Mouse (Mus musculus) neural tube, embryonic 10.5 days (tissue): ENCODE measurements around the gene Plekha3.

Experiments
- DNase-seq: peaks from one replicate; pipeline ENCODE4 v3.0.0-alpha.2; 2017; ENCODE audit warnings: low spot score; ENCODE audit errors: extremely low spot score

Plekha3 gene

DNA sequence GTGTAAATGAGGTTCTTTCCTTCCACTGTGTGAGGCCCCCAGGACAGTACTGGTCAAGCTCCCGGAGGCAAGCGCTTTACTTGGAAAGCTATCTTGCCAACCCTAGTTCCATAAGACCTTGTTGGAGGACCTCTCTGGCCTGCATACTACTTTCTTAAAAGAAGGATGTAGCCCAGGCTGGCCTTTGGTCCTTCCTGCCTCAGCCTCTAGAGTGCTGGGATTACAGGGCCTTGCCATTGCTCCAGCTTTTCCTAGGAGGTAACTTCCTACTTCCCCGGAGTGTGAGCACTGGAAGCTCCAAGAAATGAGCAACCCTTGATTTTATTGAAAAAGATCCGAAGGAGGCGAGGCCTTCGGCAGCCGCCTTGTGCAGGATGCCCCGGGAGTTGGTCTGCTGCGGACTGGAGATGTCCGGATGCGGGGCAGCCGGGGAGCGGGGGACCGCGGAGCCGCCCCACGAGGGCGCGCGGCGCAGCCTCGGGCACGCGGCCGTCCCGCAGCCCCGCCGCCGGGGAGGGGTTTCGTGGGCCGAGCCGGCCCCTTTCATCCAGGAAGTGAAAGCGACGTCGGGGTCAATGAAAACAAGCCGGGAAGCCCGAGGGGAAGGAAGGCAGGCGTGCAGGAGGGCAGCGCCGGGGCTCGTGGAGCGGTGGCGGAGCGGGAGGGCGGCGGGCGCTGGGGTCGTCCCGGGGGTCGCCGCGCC, at the start of gene Plekha3:
Gene Plekha3, plus strand, starts transcription at position 557 of the 703 bp plus-strand sequence.
- peak; percentile 84 for DNase-seq

DNA sequence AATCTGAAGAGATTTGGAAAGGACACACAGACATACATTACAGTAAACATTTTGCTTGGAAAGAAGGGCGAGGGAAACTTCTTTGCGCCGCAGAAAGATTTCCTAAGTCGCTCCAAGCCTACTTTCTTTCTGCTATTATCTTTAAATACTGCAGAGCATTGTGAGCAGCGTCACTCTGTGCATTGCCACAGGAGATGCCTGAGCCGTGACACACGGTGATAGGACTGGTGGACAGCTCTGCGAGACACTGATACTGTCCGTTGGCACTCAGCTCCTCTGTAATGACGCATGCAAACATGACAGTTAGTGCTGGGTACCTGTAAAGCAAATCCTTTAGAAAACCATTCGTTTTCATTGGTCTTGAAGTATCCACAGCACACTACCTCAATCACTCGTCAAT, 44.8 kb upstream of the Plekha3 start:
- DNase-seq: no peak

DNA sequence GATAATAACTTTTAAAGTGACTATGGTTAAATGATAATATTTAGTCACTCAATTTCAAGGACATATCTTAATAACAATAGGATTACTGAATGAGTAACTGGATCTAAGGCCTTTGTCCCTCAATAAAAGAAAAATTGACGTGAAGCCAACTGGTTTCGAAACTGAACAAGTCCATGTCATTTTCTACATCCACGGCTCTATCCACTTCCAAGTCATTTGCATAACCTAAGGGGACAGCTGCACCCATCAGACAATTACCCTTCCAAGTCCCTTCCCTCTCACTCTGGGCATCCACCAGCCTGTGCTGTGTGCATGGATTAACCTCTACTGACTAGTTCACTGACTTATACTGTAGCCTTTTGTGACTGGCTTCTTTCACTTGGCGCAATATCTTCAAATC, 43.5 kb upstream of the Plekha3 start:
- no peak for DNase-seq

DNA sequence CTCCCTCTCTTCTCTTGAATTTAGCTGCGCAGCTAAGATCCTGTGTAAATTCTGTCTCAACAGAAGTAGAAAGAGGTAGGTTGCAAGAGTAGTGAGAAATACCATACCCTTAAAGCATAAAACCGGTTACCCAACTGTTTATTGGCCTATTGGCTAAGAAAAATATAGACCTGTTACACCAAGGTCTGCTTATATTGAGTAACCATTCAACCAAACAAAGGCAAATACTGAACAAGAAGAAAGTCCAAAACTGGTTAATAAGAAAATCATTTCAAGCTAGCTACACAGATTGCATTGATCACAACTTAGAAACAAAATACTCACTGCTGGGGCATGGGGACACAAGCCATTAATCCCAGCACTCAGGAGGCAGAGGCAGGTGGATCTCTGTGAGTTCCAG, 35.4 kb upstream of the Plekha3 start:
- no peak for DNase-seq

DNA sequence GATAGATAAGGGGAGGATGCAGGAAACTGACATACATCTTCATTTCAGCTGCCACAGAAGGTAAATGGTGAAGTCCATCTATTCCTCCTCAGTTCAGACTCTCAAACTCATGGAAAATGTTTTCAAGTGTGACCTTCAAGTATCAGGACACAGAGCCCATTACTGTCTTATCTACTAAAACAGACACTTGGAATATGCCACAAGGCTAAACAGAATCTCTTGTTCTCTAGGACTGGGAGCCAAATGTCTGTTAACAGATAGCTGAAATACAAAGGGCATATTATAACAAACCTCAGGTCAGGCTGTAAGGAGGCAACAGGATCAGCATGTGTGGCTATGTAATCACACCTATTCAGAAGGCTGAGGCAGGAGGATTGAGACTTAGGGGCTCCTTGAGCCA, 31.3 kb upstream of the Plekha3 start:
- no peak for DNase-seq

DNA sequence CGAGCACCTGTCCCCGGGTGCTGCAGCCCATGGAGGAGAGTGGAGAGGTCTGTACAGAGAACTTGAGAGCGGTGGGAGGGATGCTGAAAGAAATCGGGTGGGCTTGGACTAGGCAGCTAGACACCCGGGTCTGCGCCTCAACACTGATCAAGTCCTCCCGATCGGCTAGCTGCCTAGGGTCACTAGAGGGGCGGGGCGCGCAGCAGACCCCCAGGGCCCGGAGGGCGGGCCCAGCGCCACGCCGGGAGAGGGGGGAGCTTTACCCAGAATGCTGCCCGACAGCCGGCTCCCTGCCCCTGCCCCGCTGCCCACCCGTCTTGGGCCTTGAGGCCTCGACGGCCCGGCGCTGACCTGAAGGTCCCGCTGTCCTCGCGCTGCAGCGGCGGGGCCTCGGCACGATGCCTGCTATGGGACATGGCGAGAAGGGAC, 27.6 kb upstream of the Plekha3 start:
- DNase-seq: no peak

DNA sequence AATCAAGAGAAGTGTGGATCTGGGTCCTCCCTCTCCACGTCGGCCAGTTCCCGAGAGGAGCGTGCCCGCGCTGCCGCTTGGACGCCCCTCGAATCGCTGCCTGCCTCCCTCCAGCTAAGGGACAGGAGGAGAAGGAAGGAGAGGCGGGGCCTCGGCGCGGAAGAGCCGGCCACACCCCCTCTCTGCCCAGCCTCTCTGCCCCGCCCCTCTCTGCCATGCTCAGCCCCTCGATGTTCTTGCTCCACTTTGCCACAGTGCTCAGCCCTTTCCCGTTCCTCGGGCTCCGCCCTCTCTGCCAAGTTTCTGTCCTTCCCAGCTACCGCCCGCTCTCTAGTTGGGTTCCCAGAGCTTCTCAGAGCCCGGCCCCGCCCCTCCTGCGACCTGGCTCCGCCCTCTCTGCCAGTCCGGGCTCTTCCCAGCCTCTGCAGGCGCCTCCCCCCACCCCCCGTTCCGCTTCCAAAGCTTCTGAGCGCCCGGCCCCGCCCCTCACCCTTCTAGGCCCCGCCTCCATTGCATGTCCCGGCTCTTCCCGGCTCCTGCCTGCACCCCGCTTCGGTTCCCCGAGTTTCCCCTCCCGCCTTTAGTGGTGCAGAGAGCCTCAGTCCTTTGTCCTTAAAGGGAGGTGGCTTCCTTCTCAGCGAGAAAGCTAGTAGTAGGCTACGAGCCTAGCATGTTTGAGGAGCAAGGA, 27.1 kb upstream of the Plekha3 start, which contains the start of the genes Prkra and Pjvk:
Gene Prkra, minus strand, starts transcription at position 133 of the 688 bp plus-strand sequence.
Gene Pjvk, plus strand, starts transcription at position 594 of the 688 bp plus-strand sequence.
- peak; percentile 99 for DNase-seq

DNA sequence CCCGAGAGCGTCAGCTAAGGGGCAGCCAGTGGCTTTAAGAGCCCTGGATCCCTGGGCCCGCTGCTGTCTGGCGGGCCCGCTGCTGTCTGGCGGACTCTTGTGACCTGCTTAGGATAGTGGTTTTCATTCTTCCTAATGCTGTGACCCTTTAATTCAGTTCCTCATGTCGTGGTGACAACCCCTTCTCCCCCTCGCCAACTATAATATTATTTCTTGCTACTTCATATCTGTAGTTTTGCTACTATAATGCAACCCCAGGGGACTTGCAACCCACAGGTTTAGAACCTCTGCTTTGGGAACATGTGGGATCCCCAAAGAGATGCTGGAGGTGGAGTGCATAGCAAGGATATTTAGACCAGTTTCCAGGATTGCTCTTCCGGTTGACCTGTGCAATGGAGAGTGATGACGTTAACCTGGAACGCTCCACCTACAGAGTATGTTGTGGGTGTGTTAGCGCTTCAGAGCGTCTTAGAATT, 26.4 kb upstream of the Plekha3 start:
- peak; percentile 63 for DNase-seq

DNA sequence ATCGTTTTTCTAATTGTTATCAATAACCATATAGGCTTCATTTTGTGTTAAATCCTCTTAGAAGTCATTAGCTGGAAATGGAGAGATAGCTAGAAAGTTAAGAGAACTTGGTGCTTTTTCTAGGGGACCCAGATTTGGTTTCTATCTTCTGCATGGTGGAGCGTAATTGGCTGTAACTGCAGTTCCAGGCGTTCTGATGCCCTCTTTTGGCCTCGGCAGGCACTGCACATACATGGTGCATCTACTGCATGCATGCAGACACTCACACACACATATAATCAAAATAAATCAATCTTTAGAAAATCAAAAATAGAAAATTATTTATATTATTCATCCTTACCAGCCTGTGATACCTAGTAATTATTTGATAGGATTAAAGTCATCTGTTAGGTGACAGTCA, 22.0 kb upstream of the Plekha3 start:
- DNase-seq: no peak

DNA sequence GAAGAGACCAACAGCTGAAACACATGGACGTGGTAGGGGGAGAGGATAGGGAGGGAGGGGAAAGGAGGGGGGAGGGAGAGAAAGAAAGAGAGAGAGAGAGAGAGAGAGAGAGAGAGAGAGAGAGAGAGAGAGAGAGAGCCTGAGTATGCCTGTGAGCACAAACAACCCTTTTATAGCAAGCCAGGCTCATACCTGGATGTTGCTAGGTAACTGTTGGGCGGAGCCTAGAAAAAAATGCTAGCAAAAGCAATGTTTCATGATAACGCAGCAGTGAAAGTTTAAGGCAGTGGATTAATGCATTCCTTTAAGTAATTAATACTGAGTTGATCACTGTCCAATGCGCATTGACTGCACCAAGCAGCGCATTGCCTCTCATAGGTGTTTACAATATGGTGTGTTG, 20.4 kb upstream of the Plekha3 start:
- DNase-seq: no peak

DNA sequence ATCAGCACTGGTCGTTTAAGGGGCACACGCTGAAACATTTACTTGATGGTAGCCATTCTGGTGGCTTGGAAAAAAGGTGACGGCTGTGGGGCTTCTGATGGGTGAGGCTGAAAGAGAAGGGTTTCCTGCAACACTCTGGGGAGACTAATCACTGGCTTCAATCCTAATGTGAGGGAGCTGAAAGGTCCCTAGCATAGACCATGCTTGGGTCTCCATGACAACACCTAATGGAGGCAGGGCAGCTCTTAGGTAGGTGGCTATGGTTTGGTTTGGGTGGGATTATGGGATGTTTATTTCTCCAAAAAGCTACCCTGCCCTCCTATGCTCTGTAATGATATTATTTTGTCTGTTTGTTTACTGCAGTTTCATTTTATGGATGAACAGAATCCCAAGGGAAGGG, 19.6 kb upstream of the Plekha3 start:
- no peak for DNase-seq

DNA sequence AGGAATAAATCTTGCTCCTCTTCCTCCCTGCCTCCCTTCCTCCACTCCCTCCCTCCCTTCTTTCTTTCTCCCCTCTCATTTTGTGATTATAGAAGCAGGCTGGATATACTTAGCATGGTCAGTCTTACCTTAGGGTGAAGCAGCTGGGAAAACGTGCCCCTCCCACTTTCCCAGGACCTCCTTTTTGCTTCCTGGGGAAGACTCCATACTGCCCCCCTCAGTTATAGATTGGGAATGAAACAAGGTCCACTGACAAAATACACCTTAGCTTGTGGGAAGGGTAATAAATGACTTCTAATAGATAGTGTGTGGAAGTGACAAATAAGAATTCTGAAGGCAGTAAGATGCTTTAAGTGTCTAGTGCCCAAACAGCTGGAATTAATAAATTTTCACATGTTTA, 19.1 kb upstream of the Plekha3 start:
- no peak for DNase-seq

DNA sequence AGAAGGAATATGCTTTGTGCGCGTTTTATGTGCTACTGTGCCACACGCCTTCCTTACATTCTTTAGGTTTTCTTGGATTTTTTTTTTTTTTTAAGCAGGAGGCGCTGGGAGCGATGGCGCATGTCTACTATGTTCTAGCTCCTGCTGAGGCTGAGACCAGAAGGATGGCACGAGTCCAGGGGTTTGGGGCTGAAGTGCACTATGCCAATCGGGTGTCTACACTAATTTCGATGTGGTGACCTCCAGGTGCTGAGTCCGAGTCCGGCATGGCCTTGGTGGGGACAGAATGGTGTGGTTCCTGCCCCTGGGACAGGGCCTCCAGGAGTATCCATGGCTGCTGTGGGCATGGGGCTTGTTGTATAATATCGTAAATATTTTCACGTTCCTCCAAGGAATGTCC, 16.5 kb upstream of the Plekha3 start:
- no peak for DNase-seq

DNA sequence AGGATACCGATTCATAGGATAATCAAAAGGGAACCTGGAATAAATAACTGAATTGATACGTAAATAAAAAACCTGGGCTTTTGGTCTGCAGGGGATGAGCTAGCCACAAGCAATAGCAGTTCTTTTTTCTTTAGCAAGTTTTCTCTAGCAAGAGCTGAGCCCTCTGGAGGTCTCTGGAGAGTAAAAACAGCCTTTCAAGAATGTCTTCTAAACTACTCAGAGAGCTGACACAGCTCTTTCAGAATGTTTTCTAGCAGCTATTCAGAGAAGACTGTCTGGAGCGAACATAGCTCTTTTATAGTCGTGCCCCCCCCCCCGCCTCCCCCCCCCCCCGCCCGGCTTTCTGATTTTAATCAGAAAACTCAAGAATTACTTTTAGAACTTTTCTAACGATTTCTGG, 15.7 kb upstream of the Plekha3 start:
- DNase-seq: no peak

DNA sequence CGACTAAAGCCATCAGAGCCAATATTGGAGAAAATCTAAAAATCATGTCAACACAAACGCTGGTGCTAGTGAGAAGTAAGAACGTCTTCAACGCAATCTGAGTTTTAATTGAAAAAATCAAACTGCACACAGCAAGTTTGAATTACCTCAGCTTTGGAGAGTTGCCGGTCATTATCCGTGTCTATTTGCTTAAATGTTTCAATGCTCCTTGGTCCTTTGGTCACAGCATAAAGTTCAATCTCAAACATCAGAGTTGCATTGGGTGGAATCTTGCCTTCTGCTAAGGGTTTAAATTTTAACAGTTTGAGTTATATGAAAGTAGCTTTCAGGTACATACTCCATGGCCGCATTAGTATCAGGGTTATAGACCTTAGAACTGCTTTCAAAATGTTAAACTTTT, 9.6 kb upstream of the Plekha3 start:
- DNase-seq: no peak

DNA sequence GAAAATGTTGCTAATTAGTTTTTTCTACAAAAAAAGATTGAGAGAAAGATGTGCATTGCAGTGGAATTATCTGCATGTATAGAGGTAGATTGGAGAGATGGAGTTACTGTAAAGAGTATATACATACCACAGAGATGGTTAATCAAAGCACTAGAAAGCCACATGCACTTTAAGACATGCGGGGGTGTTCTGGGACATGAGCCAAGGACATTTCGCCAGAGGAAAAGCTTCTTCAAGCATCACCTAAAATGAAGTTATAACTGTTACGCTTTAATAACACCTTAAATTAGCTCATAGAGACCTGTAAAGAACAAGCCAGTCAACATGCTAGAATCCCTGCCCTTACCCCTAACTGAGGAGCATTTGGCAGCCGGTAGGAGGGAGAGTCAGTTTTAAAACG, 7.9 kb upstream of the Plekha3 start:
- no peak for DNase-seq

DNA sequence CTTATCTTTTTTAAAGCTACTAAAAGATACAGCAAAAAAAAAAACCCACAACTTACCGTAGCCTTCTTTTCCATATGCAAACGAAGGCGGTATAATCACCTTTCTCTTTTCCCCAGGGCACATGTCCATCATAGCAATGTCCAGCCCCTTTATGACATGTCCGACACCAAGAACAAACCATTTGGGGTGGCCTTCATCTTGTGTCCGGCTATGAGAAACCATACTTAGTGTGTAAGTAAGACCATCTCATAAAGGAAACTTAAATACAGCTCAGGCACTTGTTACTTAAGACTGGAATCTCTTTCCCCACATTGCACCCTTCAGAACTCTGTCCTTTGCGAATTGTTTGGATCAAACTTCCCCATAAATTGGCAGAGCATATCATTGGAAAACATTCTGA, 3.4 kb upstream of the Plekha3 start:
- no peak for DNase-seq

DNA sequence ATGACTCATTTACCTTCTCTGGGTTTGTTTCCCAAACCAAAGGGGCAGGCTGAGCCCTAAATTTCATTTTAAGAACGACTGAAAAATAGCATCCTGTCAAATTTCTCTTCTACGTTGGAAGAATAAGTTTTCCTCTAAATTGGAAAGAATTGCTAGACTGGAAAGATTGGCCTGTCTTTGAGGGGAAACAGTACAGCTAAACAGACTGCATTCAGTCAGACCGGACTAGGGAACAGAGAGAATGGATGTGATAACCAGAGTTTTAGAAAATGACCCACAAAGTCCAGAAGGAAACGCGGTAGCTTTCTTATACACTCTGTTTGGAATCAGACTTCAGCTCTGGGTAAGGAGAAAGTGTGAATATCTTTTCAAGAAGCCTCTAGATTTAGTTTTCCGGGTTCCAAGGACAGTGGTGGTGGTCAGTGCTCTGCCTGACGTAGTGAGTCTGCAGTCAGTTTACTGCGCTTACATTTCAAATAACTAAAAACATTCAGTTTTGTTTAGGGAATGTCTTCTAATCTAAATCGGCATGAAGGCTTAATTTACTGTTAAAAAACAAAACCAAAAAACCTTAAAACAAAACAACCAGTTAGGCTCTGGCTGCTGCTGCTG, 2.8 kb upstream of the Plekha3 start:
- no peak for DNase-seq

DNA sequence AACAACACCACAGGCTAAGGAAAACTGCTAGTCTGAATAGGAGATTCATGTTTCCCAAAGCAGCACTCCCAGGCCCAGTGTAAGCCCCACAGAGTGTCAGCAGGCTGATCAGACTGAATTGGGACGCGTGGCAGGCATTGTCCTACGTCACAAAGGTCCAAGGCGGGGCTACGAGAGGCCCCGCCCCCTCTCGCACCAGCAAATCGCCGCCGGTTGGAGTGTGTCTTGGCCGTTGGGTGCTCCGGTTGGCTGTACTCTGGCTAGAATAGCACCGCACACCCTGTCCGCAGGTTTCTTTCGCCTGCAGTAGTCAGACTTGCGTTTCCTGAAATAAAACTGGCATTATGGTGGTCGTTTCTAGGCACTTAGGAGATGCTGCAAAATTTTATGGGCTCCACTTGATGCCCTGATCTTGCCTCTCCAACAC, 2.1 kb upstream of the Plekha3 start, which contains the start of gene Fkbp7:
Gene Fkbp7, minus strand, starts transcription at position 151 of the 427 bp plus-strand sequence.
- peak; percentile 93 for DNase-seq

DNA sequence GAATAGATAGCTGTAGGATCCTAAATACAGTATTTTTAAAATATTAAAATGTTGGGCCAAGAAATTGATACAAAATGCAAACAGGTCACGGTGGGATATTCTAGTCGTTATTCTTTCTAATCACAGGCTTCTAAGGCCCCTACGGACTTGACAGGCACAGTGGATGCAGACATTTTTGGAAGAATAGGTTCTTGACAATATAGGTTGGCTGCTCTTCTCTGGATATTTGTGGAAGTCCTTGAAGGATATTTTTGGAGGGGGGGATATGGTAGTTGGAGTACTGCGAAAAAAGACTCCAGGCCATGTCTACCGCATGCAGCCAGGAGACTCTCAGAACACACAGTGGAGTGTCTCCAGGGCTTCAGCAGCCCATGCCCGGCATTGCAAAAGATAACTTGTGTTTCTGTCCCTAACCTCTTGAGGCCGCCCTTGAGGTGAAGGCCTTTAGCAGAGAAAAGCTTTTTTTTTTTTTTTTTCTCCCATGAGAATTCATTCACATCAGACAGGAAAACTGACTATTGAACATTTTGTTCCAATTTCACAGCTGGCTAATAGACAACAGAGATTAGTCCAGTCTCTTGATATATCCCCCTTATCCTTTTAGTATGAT, 1.5 kb upstream of the Plekha3 start:
- DNase-seq: peak; percentile 40

DNA sequence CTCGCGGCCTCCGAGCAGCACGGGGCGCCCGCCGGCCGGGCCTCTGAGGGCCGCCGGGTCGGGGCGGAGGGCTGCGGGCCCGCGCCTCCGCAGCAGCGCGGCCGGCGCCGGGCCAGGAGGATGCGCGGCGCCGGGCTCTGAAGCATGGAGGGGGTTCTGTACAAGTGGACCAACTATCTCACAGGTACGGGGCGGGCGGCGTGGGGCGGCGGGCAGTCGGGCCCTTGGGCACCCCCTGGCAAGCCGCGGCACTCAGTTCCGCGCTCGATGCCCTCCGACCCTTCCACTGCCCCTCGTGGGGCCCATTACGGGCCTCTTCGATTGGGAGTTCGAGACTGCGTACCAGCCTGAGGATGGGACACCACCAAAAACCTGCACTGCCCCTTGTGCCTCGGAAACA, 370 bp downstream of the Plekha3 start:
- DNase-seq: no peak

DNA sequence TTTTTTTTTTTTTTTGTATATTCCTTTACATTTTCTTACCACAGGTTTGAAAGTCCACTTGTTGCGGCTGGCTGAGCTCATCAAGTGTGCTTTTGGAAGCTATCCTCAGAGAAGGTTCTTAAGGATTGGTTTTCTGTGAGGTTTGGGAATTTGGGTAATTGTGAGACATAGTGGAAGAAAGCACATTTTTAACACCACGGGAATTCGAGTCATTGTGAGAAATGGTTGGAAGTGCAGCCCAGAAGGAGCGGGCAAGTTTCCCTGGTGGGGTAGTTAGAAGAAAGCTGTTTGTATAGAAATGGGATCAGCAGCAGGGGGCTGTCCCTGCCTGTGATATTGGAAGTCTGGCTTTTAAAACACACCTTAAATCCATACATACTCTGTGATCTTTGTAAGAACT, 868 bp downstream of the Plekha3 start:
- DNase-seq: no peak
